Mouse (Mus musculus): ENCODE measurements at regions not wholly inside any gene's neighbourhood (a gene's known extent, or its start where the extent isn't known, plus 50 kb on each side); places are given as distances from the start of the nearest gene placed in this dataset.

- no peak overlapping the region for H3K27ac ChIP-seq (replicated peaks)
- no peaks in the 10 kb centered on the region for H3K36me3 ChIP-seq
- 70% methylated on average over 5 of the region's 5 CpGs for WGBS
- H3K9ac ChIP-seq (replicated peaks) = no peak overlapping the region
- H3K4me3 ChIP-seq = no peak overlapping the region
- no peaks in the 10 kb centered on the region for H3K4me1 ChIP-seq
- no peak overlapping the region for H3K4me2 ChIP-seq (replicated peaks)
- no peaks in the 10 kb centered on the region for H3K27me3 ChIP-seq
- H3K9me3 ChIP-seq = no peaks in the 10 kb centered on the region
- no peak for ATAC-seq (replicated peaks)
Measured at GRCm38 (mm10) chr6:127207308-127207707, 55.3 kb upstream of the Ccnd2 start.

GRCm38 (mm10) chr6:127213355-127213754, 61.4 kb upstream of the Ccnd2 start:
- no peak overlapping the region for H3K9ac ChIP-seq (replicated peaks)
- no peaks in the 10 kb centered on the region for H3K36me3 ChIP-seq
- no peak overlapping the region for H3K4me2 ChIP-seq (replicated peaks)
- no peak overlapping the region for H3K27ac ChIP-seq (replicated peaks)
- no peak for ATAC-seq (replicated peaks)
- WGBS = 90% methylated on average over 3 of the region's 3 CpGs
- H3K9me3 ChIP-seq = no peaks in the 10 kb centered on the region
- no peaks in the 10 kb centered on the region for H3K27me3 ChIP-seq
- H3K4me3 ChIP-seq = no peak overlapping the region
- no peaks in the 10 kb centered on the region for H3K4me1 ChIP-seq

- H3K36me3 ChIP-seq = no peaks in the 10 kb centered on the region
- no peaks in the 10 kb centered on the region for H3K27me3 ChIP-seq
- WGBS = 77% methylated on average over 4 of the region's 4 CpGs
- H3K4me3 ChIP-seq = no peak overlapping the region
- no peaks in the 10 kb centered on the region for H3K4me1 ChIP-seq
- H3K9ac ChIP-seq (replicated peaks) = no peak overlapping the region
- no peak overlapping the region for H3K27ac ChIP-seq (replicated peaks)
- H3K9me3 ChIP-seq = no peaks in the 10 kb centered on the region
- no peak for ATAC-seq (replicated peaks)
- no peak overlapping the region for H3K4me2 ChIP-seq (replicated peaks)
Measured at GRCm38 (mm10) chr6:127215915-127216314, 63.9 kb upstream of the Ccnd2 start.

GRCm38 (mm10) chr6:127218634-127219445, 66.8 kb upstream of the Ccnd2 start:
- Histone ChIP-seq H3K36me3 (no peaks in the 10 kb centered on the region), H3K27me3 (no peaks in the 10 kb centered on the region), H3K27ac (replicated peaks) (no peak overlapping the region), H3K9me3 (no peaks in the 10 kb centered on the region), H3K4me3 (no peak overlapping the region), H3K9ac (replicated peaks) (no peak overlapping the region), H3K4me1 (no peaks in the 10 kb centered on the region), H3K4me2 (replicated peaks) (no peak overlapping the region)
- 76% methylated on average over 17 of the region's 17 CpGs for WGBS
- no peak for ATAC-seq (replicated peaks)

- Histone ChIP-seq H3K27me3 (no peaks in the 10 kb centered on the region), H3K4me2 (replicated peaks) (no peak overlapping the region), H3K4me1 (no peaks in the 10 kb centered on the region), H3K27ac (replicated peaks) (no peak overlapping the region), H3K9me3 (no peaks in the 10 kb centered on the region), H3K4me3 (no peak overlapping the region), H3K9ac (replicated peaks) (no peak overlapping the region), H3K36me3 (no peaks in the 10 kb centered on the region)
- no peak for ATAC-seq (replicated peaks)
- WGBS = 81% methylated on average over 7 of the region's 7 CpGs
Measured at GRCm38 (mm10) chr6:127219446-127219802, 67.4 kb upstream of the Ccnd2 start.

- no peaks in the 10 kb centered on the region for H3K4me1 ChIP-seq
- no peaks in the 10 kb centered on the region for H3K27me3 ChIP-seq
- no peaks in the 10 kb centered on the region for H3K9me3 ChIP-seq
- no peak overlapping the region for H3K9ac ChIP-seq (replicated peaks)
- no peak overlapping the region for H3K4me2 ChIP-seq (replicated peaks)
- WGBS = 87% methylated on average over 5 of the region's 5 CpGs
- ATAC-seq (replicated peaks) = no peak
- no peak overlapping the region for H3K27ac ChIP-seq (replicated peaks)
- no peak overlapping the region for H3K4me3 ChIP-seq
- no peaks in the 10 kb centered on the region for H3K36me3 ChIP-seq
Measured at GRCm38 (mm10) chr6:127226242-127226983, 74.4 kb upstream of the Ccnd2 start.

GRCm38 (mm10) chr6:127236510-127237109, 84.6 kb upstream of the Ccnd2 start:
- H3K4me1 ChIP-seq = no peaks in the 10 kb centered on the region
- H3K36me3 ChIP-seq = no peaks in the 10 kb centered on the region
- H3K9me3 ChIP-seq = no peaks in the 10 kb centered on the region
- H3K4me2 ChIP-seq (replicated peaks) = no peak overlapping the region
- H3K4me3 ChIP-seq = no peak overlapping the region
- no peaks in the 10 kb centered on the region for H3K27me3 ChIP-seq
- H3K9ac ChIP-seq (replicated peaks) = no peak overlapping the region
- H3K27ac ChIP-seq (replicated peaks) = no peak overlapping the region
- ATAC-seq (replicated peaks) = no peak
- WGBS = 61% methylated on average over 4 of the region's 4 CpGs

GRCm38 (mm10) chr6:127237168-127237567, 85.2 kb upstream of the Ccnd2 start:
- Histone ChIP-seq H3K27me3 (no peaks in the 10 kb centered on the region), H3K4me2 (replicated peaks) (no peak overlapping the region), H3K9ac (replicated peaks) (no peak overlapping the region), H3K4me1 (no peaks in the 10 kb centered on the region), H3K4me3 (no peak overlapping the region), H3K27ac (replicated peaks) (no peak overlapping the region), H3K9me3 (no peaks in the 10 kb centered on the region), H3K36me3 (no peaks in the 10 kb centered on the region)
- 93% methylated on average over 12 of the region's 12 CpGs for WGBS
- ATAC-seq (replicated peaks) = no peak

GRCm38 (mm10) chr6:127239529-127240471, 87.8 kb upstream of the Ccnd2 start:
- Histone ChIP-seq H3K9me3 (no peaks in the 10 kb centered on the region), H3K9ac (replicated peaks) (no peak overlapping the region), H3K36me3 (no peaks in the 10 kb centered on the region), H3K4me3 (no peak overlapping the region), H3K27ac (replicated peaks) (no peak overlapping the region), H3K27me3 (no peaks in the 10 kb centered on the region), H3K4me2 (replicated peaks) (no peak overlapping the region), H3K4me1 (no peaks in the 10 kb centered on the region)
- 81% methylated on average over 12 of the region's 12 CpGs for WGBS
- ATAC-seq (replicated peaks) = no peak

GRCm38 (mm10) chr6:127240472-127241375, 88.7 kb upstream of the Ccnd2 start:
- Histone ChIP-seq H3K36me3 (no peaks in the 10 kb centered on the region), H3K27ac (replicated peaks) (no peak overlapping the region), H3K4me3 (no peak overlapping the region), H3K9me3 (no peaks in the 10 kb centered on the region), H3K9ac (replicated peaks) (no peak overlapping the region), H3K4me1 (no peaks in the 10 kb centered on the region), H3K27me3 (no peaks in the 10 kb centered on the region), H3K4me2 (replicated peaks) (no peak overlapping the region)
- 89% methylated on average over 19 of the region's 19 CpGs for WGBS
- ATAC-seq (replicated peaks) = no peak
